17 mouse cellular contexts compared by ENCODE assay signal in genomic region chr12:76179527-76179926, GRCm38 (mm10). TPM values are rescaled to one million over a fixed set of nuclear protein-coding genes. Genes with fewer than 3 reads are reported as not detected.
"Had no signal": no experiment of that assay in that cellular context is flagged by ENCODE, and none has a peak within 500 bp of the region (broad histone marks: within the 10 kb centered on the region; RNA-seq: fewer than 3 reads in every experiment).

No protein-coding gene starts in this region.

- H3K4me2 ChIP-seq: limb, embryonic 13.5 days; liver, embryonic 12.5 days; liver, embryonic 15.5 days; midbrain, embryonic 13.5 days had no signal

- H3K36me3 ChIP-seq: limb, embryonic 10.5 days; limb, embryonic 13.5 days; liver, embryonic 12.5 days; liver, embryonic 15.5 days; midbrain, embryonic 13.5 days had no signal

- ATAC-seq: liver, embryonic 12.5 days; midbrain, embryonic 13.5 days; midbrain, embryonic 16.5 days had no signal

- H3K27ac ChIP-seq: limb, embryonic 10.5 days; limb, embryonic 13.5 days; liver, embryonic 12.5 days; liver, embryonic 15.5 days; macrophage; midbrain, embryonic 13.5 days had no signal

- H3K4me3 ChIP-seq: limb, embryonic 10.5 days; limb, embryonic 13.5 days; liver, embryonic 12.5 days; liver, embryonic 15.5 days; midbrain, embryonic 13.5 days had no signal

- DNase-seq: kidney, postnatal 4 days; liver; lung, postnatal 14 days; right cerebral cortex, adult 18-20 months; right cerebral cortex, postnatal 14 days; right cerebral cortex, postnatal 4 days; thymus, adult 18-20 months; thymus, postnatal 14 days; thymus, postnatal 4 days had no signal

- H3K9me3 ChIP-seq: limb, embryonic 10.5 days; limb, embryonic 13.5 days; liver, embryonic 12.5 days; liver, embryonic 15.5 days; midbrain, embryonic 13.5 days had no signal

- H3K9ac ChIP-seq: limb, embryonic 13.5 days; liver, embryonic 12.5 days; liver, embryonic 15.5 days; midbrain, embryonic 13.5 days had no signal

RNA-seq across cellular contexts. Expression of gene Esr2, which starts 2.5 kb away (rescaled TPM):
- total RNA-seq: megakaryocyte, adult 5-6 weeks had no signal
- polyA plus RNA-seq: macrophage had no signal
